Mouse (Mus musculus) MEL (cell line): Measurements from ENCODE around the gene Mta1. TPM values are rescaled to one million over a fixed set of nuclear protein-coding genes. Genes with fewer than 3 reads are reported as not detected.

ENCODE experiments used
- DNase-seq: peaks from one replicate; pipeline ENCODE4 v3.0.0; 2011; ENCODE audit warnings: low read depth, low spot score
- H3K27ac ChIP-seq: 2 replicates; pipeline ENCODE4 v1.5.1; 2012; ENCODE audit warnings: low read depth, mild to moderate bottlenecking, control low read depth, low read length, moderate library complexity; ENCODE audit not compliant: control insufficient read depth
- H3K27me3 ChIP-seq, 2 experiments: fragments of 150-350 bp in 1 of 2; sonication (generic) in 1 of 2; 2 replicates each; pipeline ENCODE4 v1.6.1; 2012; ENCODE audit warnings: low read length in 2 of 2, mild to moderate bottlenecking in 2 of 2, improper control_type of control experiment in 1 of 2, moderate library complexity in 1 of 2; ENCODE audit not compliant: insufficient read depth in 2 of 2, control insufficient read depth in 1 of 2
- H3K36me3 ChIP-seq, 2 experiments: 2 replicates each; pipeline ENCODE4 v1.6.1; 2012 to 2014; ENCODE audit warnings: low read length in 2 of 2, improper control_type of control experiment in 1 of 2, inconsistent platforms in 1 of 2, mild to moderate bottlenecking in 1 of 2; ENCODE audit not compliant: insufficient read depth in 2 of 2, control insufficient read depth in 1 of 2
- H3K4me1 ChIP-seq, 2 experiments: fragments of 150-350 bp in 1 of 2; sonication (generic) in 1 of 2; 2 replicates each; pipeline ENCODE4 v1.6.1; 2012; ENCODE audit warnings: low read length in 2 of 2, improper control_type of control experiment in 1 of 2, mild to moderate bottlenecking in 1 of 2; ENCODE audit not compliant: insufficient read depth in 2 of 2, control insufficient read depth in 1 of 2
- H3K4me3 ChIP-seq, 2 experiments: fragments of 150-350 bp in 1 of 2; sonication (generic) in 1 of 2; 2 replicates each; pipeline ENCODE4 v1.5.1; 2012; ENCODE audit warnings: low read depth in 2 of 2, low read length in 2 of 2, mild to moderate bottlenecking in 2 of 2, moderate library complexity in 2 of 2, control low read depth in 1 of 2, improper control_type of control experiment in 1 of 2; ENCODE audit not compliant: control insufficient read depth in 1 of 2, insufficient read depth in 1 of 2
- H3K79me2 ChIP-seq: 2 replicates; pipeline ENCODE4 v1.6.1; 2012; ENCODE audit warnings: mild to moderate bottlenecking, low read length, moderate library complexity; ENCODE audit not compliant: control insufficient read depth, poor library complexity, insufficient read depth
- H3K9ac ChIP-seq: 2 replicates; pipeline ENCODE4 v1.6.1; 2012; ENCODE audit warnings: low read depth, mild to moderate bottlenecking, control low read depth, low read length, moderate library complexity; ENCODE audit not compliant: control insufficient read depth, poor library complexity, severe bottlenecking
- H3K9me3 ChIP-seq: fragments of 150-350 bp; sonication (generic); replicated peaks from 2 replicates; pipeline ENCODE4 v1.6.1; 2012; ENCODE audit warnings: mild to moderate bottlenecking, low read length, improper control_type of control experiment, moderate library complexity; ENCODE audit not compliant: insufficient read depth
- CTCF ChIP-seq, 3 experiments: IDR thresholded peaks in 2 of 3; conservative IDR thresholded peaks in 1 of 3; 2 replicates each; pipeline ENCODE4 v1.5.1; 2011 to 2012; ENCODE audit warnings: low read length in 3 of 3, low read depth in 2 of 3, mild to moderate bottlenecking in 2 of 3, improper control_type of control experiment in 1 of 3, inconsistent platforms in 1 of 3, mixed read lengths in 1 of 3, moderate library complexity in 1 of 3; ENCODE audit not compliant: control insufficient read depth in 1 of 3, insufficient read depth in 1 of 3, poor library complexity in 1 of 3, severe bottlenecking in 1 of 3
- ELF1 ChIP-seq: IDR thresholded peaks from 2 replicates; pipeline ENCODE4 v1.6.1; 2014; ENCODE audit warnings: low read depth, mild to moderate bottlenecking, inconsistent platforms, low read length, improper control_type of control experiment, moderate library complexity
- GABPA ChIP-seq: IDR thresholded peaks from 2 replicates; pipeline ENCODE4 v1.6.1; 2012; ENCODE audit warnings: low read depth, mild to moderate bottlenecking, inconsistent platforms, low read length, improper control_type of control experiment, moderate library complexity
- GATA1 ChIP-seq: IDR thresholded peaks from 2 replicates; pipeline ENCODE4 v1.6.1; 2011; ENCODE audit warnings: low read depth, low read length, improper control_type of control experiment
- HCFC1 ChIP-seq: IDR thresholded peaks from 2 replicates; pipeline ENCODE4 v1.6.1; 2012; ENCODE audit warnings: low read depth, mild to moderate bottlenecking, inconsistent platforms, low read length, improper control_type of control experiment, moderate library complexity
- POLR2A ChIP-seq, 2 experiments: IDR thresholded peaks; 2 replicates each; pipeline ENCODE4 v1.6.1; 2011 to 2012; ENCODE audit warnings: low read length in 2 of 2, mild to moderate bottlenecking in 2 of 2, control low read depth in 1 of 2, improper control_type of control experiment in 1 of 2, low read depth in 1 of 2, moderate library complexity in 1 of 2; ENCODE audit not compliant: control insufficient read depth in 1 of 2, insufficient read depth in 1 of 2, poor library complexity in 1 of 2
- POLR2AphosphoS5 ChIP-seq: IDR thresholded peaks from 2 replicates; pipeline ENCODE4 v1.6.1; 2012; ENCODE audit warnings: low read depth, borderline replicate concordance, mild to moderate bottlenecking, inconsistent platforms, low read length, moderate library complexity, mixed read lengths
- TBP ChIP-seq: IDR thresholded peaks from 2 replicates; pipeline ENCODE4 v1.8.0; 2011; ENCODE audit warnings: low read depth, low read length, improper control_type of control experiment
- UBTF ChIP-seq: IDR thresholded peaks from 2 replicates; pipeline ENCODE4 v1.6.1; 2012; ENCODE audit warnings: low read depth, mild to moderate bottlenecking, inconsistent platforms, low read length, improper control_type of control experiment, moderate library complexity, borderline replicate concordance; ENCODE audit not compliant: insufficient read depth
- USF2 ChIP-seq, 2 experiments: IDR thresholded peaks; 2 replicates each; pipeline ENCODE4 v1.6.1; 2011 to 2012; ENCODE audit warnings: improper control_type of control experiment in 2 of 2, low read length in 2 of 2, borderline replicate concordance in 1 of 2, inconsistent platforms in 1 of 2, low read depth in 1 of 2, mild to moderate bottlenecking in 1 of 2; ENCODE audit not compliant: insufficient read depth in 1 of 2
- polyA plus RNA-seq, 2 experiments: library from polyadenylated mRNA; stranded (reverse) in 1 of 2; unstranded in 1 of 2; fragments of >175 nt in 1 of 2; fragments of >200 nt in 1 of 2; gene quantifications; 2 replicates each; pipeline versions ENCODE4 v1.2.1 to v1.2.4; 2012; ENCODE audit warnings: low replicate concordance in 2 of 2, low read depth in 1 of 2; ENCODE audit not compliant: insufficient read length in 2 of 2, insufficient read depth in 1 of 2, missing spikeins in 1 of 2
- total RNA-seq: library from RNA; depleted of rRNA; stranded (reverse); fragments of 300-350 nt; gene quantifications from 2 replicates; pipeline ENCODE4 v1.2.3, GENCODE M21; 2012

The Mta1 gene
- total and polyA plus RNA-seq, 3 experiments = 69.0 to 410 (median 99.5) TPM

DNA sequence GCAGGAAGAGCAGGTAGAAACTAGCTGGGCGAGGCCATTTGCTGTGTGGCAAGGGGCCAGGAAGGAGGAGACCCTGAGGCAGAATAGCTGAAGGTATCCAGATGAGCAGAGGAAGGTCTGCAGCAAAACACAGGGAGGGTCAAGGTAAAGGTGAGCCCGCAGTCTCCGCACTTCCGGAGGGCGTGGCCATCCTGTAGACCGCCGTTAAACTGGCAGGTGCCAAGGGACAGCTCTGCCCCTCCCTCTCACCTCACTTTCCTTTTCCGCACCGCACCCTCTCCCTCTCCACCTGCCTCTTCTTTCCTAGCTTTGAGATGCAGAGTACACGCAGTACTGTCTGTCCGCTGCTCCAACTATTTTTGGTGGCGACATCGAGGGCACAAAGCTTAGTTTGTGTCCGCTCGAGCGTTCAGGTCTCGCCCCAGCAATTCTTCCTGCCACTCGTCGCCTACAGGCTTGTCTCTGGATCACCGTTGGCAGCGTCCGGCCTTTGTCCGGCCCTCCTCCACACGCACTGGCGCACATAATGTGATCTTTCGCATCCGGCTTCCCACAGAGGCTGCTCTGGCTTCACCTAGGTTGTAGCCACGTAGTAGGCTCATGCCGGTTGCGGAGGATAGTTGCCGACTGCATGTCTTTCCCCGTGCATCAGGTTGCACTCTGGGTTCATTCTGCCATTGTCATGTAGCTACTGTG, 57.1 kb downstream of the Mta1 start:
- TF ChIP-seq HCFC1 (no peak), USF2 (IDR thresholded peaks at IDR 0.05; ENCODE audit: borderline replicate concordance in 1 of 2, insufficient read depth in 1 of 2, low read depth in 1 of 2, low read length in 2 of 2) (no peak), UBTF (no peak), POLR2AphosphoS5 (no peak; the same call in 1 of the 2 replicates), ELF1 (no peak), GABPA (no peak), TBP (peak; percentile 22; the same call in 1 of the 2 replicates), POLR2A (IDR thresholded peaks at IDR 0.05; ENCODE audit: control insufficient read depth in 1 of 2, insufficient read depth in 1 of 2, low read depth in 1 of 2, low read length in 2 of 2, poor library complexity in 1 of 2) (peak in 1 of 2 experiments; percentile 33; a peak in 2 of 4 replicates)
- Histone ChIP-seq H3K4me3 (peak overlapping the region; percentile 68 to 71), H3K36me3 (peaks cover 0 to 14% of the 10 kb centered on the region in 2 experiments; a peak in 2 of 4 replicates), H3K4me1 (peaks cover 9 to 29% of the 10 kb centered on the region in 2 experiments), H3K9ac (peak overlapping the region; percentile 74), H3K27me3 (no peaks in the 10 kb centered on the region), H3K9me3 (no peaks in the 10 kb centered on the region), H3K27ac (peak overlapping the region; percentile 62), H3K79me2 (peaks cover 10% of the 10 kb centered on the region)
- DNase-seq = no peak

DNA sequence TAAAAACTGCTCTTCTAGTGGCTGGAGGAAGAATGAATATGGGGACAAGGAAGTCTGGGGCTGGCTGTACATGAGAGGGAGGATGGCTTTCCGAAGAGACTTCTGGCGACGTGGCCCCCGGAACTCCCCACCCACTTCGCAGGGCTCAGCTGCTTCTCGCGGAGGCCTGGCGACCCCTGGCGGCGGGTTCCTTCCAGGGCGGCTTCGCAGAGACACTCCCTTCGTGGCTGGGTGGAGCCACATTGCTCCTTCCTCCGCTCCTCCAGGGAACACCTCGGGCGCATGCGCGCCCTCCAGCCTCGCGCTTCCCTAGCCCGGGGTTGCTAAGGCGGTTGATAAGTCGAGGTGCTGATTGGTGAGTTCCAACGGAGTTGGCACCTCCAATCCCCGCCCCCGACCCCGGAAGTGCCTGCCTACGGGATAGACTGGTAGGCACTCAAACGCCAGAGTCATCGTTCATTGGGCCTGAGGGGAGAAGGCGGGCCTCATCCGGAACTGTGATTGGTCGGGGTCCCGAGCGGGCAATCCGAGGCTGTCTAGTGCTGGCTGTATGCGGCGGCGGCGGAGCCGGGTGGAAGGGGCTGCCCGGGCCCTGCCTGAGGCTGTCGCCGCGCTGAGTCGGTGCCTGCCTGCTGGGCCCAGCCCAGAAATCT, 57.9 kb downstream of the Mta1 start, which contains the start of gene Tedc1:
Gene Tedc1, plus strand, starts transcription at position 535 of the 653 bp plus-strand sequence.
- Histone ChIP-seq H3K27me3 (no peaks in the 10 kb centered on the region), H3K4me3 (peak within 1 kb of the TSS; percentile 68 to 71), H3K36me3 (peaks cover 0 to 11% of the 10 kb centered on the region in 2 experiments; a peak in 2 of 4 replicates), H3K9ac (peak within 1 kb of the TSS; percentile 74), H3K4me1 (peaks cover 9 to 26% of the 10 kb centered on the region in 2 experiments), H3K79me2 (peaks cover 10% of the 10 kb centered on the region), H3K27ac (peak within 1 kb of the TSS; percentile 62), H3K9me3 (no peaks in the 10 kb centered on the region)
- TF ChIP-seq POLR2A (IDR thresholded peaks at IDR 0.05; ENCODE audit: control insufficient read depth in 1 of 2, insufficient read depth in 1 of 2, low read depth in 1 of 2, low read length in 2 of 2, poor library complexity in 1 of 2) (peak in 1 of 2 experiments; percentile 80; a peak in 2 of 4 replicates), HCFC1 (no peak), CTCF (IDR thresholded peaks at IDR 0.05 in 2 of 3, conservative IDR thresholded peaks at IDR 0.05 in 1 of 3; ENCODE audit: control insufficient read depth in 1 of 3, insufficient read depth in 1 of 3, low read depth in 2 of 3, low read length in 3 of 3, poor library complexity in 1 of 3, severe bottlenecking in 1 of 3) (peak in 1 of 3 experiments; percentile 99; a peak in 2 of 6 replicates), GATA1 (peak; percentile 24; the same call in 1 of the 2 replicates)
- peak; percentile 100 for DNase-seq
